9 mouse cellular contexts compared by ENCODE assay signal in the genomic region with DNA sequence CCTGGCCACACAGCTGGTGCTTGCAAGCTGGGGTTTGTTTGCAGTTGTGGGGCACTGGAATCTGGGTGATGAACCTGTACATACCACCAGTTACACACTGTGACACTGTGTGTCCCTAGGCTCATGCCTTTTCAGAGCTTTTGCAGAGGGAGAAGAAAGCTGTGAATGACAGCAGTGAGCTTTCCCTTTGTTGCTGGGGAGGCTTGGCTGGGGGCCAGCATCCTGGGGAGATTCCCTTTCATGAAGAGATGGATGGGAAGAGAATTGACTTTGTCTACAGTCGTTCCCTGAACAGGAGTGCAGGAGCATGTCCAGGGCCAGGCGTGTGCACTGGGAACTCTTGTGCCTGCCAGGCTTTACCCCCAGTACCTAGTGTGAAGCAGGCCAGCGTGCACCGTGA. TPM values are rescaled to one million over a fixed set of nuclear protein-coding genes. Genes with fewer than 3 reads are reported as not detected.
DNase-seq lines count a peak whose midpoint lies in the region; ATAC-seq and TF ChIP-seq lines count a peak whose summit lies in the region.
"Had no signal": no experiment of that assay in that cellular context is flagged by ENCODE, and none has a peak within 500 bp of the region (broad histone marks: within the 10 kb centered on the region; RNA-seq: fewer than 3 reads in every experiment).

No protein-coding gene starts in this region.

- no peak overlapping the region for H3K4me3 ChIP-seq in cerebellum, adult 2 months (replicated peaks; ENCODE audit: insufficient read depth, low read depth, low read length)
- H3K4me3 ChIP-seq in forebrain, postnatal 0 days (ENCODE audit: low read depth, low read length) = no peak overlapping the region

- no peak overlapping the region for H3K27ac ChIP-seq in cerebellum, adult 2 months (ENCODE audit: insufficient read depth, low read length)
- H3K27ac ChIP-seq in forebrain, postnatal 0 days (ENCODE audit: low read depth, low read length) = no peak overlapping the region
- H3K27ac ChIP-seq: liver, embryonic 14.5 days had no signal

- intact Hi-C loops in left cerebral cortex, postnatal 4 days (cut with DNase I) = no loop called here

- H3K9me3 ChIP-seq in forebrain, postnatal 0 days (ENCODE audit: low read length) = no peaks in the 10 kb centered on the region

- H3K36me3 ChIP-seq in forebrain, postnatal 0 days (ENCODE audit: insufficient read depth) = no peaks in the 10 kb centered on the region

- TF ChIP-seq CTCF in cerebellum, adult 2 months (IDR thresholded peaks at IDR 0.05; ENCODE audit: borderline replicate concordance, insufficient read depth, low read depth, low read length) = no peak
- no peak for TF ChIP-seq CTCF in forebrain, postnatal 0 days (IDR thresholded peaks at IDR 0.05; ENCODE audit: low read depth)

- peak; percentile 85 for DNase-seq in left cerebral cortex, postnatal 4 days
- DNase-seq in left cerebral cortex, adult 18-20 months (ENCODE audit: low spot score in 2 of 2) = no peak
- DNase-seq in cerebellum, adult 2 months = peak; percentile 47 to 54
- DNase-seq in forebrain, postnatal 0 days = peak; percentile 45
- DNase-seq in lung, postnatal 4 days = peak; percentile 59 to 74
- no peak for DNase-seq in embryo, embryonic 11 days
- no peak for DNase-seq in natural killer cell, adult 2 months (ENCODE audit: low spot score in 2 of 2)
- no peak for DNase-seq in urinary bladder, postnatal 25 days (ENCODE audit: low spot score)

- H3K27me3 ChIP-seq in cerebellum, adult 2 months (ENCODE audit: control insufficient read depth, insufficient read depth, low read length) = no peaks in the 10 kb centered on the region
- no peaks in the 10 kb centered on the region for H3K27me3 ChIP-seq in forebrain, postnatal 0 days (ENCODE audit: insufficient read depth, low read length)

- ATAC-seq in forebrain, postnatal 0 days = peak; percentile 32; the same call in 1 of the 2 replicates

- H3K9ac ChIP-seq in forebrain, postnatal 0 days = no peak overlapping the region
- H3K9ac ChIP-seq: liver, embryonic 14.5 days had no signal

- H3K4me1 ChIP-seq in cerebellum, adult 2 months (ENCODE audit: control insufficient read depth, insufficient read depth, low read length) = no peaks in the 10 kb centered on the region
- H3K4me1 ChIP-seq in forebrain, postnatal 0 days (ENCODE audit: insufficient read depth) = peaks cover 5% of the 10 kb centered on the region

- TF ChIP-seq POLR2A in cerebellum, adult 2 months (IDR thresholded peaks at IDR 0.05; ENCODE audit: borderline replicate concordance, insufficient read depth, low read length) = no peak

- 2% methylated on average over 4 of the region's 4 CpGs for WGBS in cerebellum, adult 2 months
- 16% methylated on average over 4 of the region's 4 CpGs for WGBS in forebrain, postnatal 0 days

- H3K4me2 ChIP-seq in forebrain, postnatal 0 days (ENCODE audit: low read depth) = no peak overlapping the region

RNA-seq across cellular contexts. Expression of gene Fsd1l, which starts 6.5 kb away (rescaled TPM):
- total RNA-seq in left cerebral cortex, postnatal 4 days (2021) = 10 to 100 TPM; 71.5 to 80.9 TPM
- total RNA-seq in left cerebral cortex, adult 18-20 months (2021) = 10 to 100 TPM; 31.0 to 34.4 TPM
- 9.6 and 10.7 TPM in 2 replicates for polyA plus RNA-seq in cerebellum, adult 2 months (2012; rRNA removed)
- 45.2 and 48.8 TPM in 2 replicates for total RNA-seq in forebrain, postnatal 0 days (2014; rRNA removed)
- polyA plus RNA-seq in forebrain, postnatal 0 days (2015; fragmentation: Nextera tagmentation; extraction: Ambion mirVana) = 10.3 and 17.9 TPM in 2 replicates

Comparison
In these comparisons a context has a peak if more than half of its experiments do, and no peak if none do; other contexts are left out.
1. DNase-seq: peak in left cerebral cortex, postnatal 4 days (single experiment), cerebellum, adult 2 months (2 of 2), forebrain, postnatal 0 days (single experiment) and lung, postnatal 4 days (2 of 2); none in left cerebral cortex, adult 18-20 months (0 of 2), embryo, embryonic 11 days (single experiment), natural killer cell, adult 2 months (0 of 2) and urinary bladder, postnatal 25 days (single experiment).